ENCODE assay signal across 8 mouse cellular contexts in the genomic region with DNA sequence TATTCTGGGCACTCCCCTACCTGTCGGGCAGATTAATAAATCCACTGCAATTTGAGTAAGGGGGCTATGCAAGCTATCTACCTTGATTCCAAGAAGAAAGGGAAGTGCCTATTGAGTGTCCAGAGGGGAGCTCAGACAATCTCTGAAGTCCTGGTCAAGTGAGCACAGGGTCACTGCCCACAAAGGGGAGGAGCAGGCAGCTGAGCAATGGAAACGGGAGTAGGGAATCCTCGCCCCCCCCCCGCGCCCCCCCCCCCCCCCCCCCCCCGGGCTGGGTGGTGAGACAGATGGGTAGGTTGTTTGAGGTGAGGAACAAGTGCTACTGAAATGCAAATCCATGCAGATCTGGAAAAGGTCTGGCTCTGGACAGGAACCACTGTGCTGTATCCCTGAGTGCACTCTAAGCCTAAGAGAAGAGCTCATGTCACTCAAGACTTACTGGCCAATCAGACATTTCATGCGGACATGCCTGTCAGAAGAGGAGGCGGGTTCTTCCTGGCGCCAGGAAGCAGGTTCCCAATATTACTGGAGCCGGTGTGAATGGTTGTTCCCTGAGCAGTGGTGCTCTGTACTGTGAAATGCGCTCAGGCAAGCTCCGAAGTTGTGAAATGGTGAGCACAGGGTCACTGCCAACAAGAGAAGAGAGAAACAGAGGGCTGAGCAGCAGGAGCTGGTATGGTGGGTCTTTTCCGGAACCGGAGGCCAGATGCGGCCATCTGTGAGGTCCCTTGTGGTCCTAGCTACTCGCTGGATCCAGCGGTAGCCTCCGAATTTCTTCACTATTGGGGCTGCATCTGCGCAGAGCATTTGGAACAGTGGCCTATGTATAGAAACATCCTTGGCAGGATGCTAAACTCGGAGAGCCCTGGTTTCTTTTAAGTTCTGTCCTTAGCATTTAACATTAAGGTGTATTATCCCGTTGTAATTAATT. TPM values are rescaled to one million over a fixed set of nuclear protein-coding genes. Genes with fewer than 3 reads are reported as not detected.
DNase-seq lines count a peak whose midpoint lies in the region; ATAC-seq and TF ChIP-seq lines count a peak whose summit lies in the region.

No protein-coding gene starts in this region.

- no peak overlapping the region for H3K4me2 ChIP-seq in embryonic facial prominence, embryonic 15.5 days (replicated peaks)
- H3K4me2 ChIP-seq in intestine, embryonic 15.5 days (replicated peaks): peak overlapping the region; percentile 55
- H3K4me2 ChIP-seq in limb, embryonic 14.5 days (replicated peaks; ENCODE audit: low read depth, low read length, severe bottlenecking): no peak overlapping the region
- H3K4me2 ChIP-seq in neural tube, embryonic 13.5 days: peak overlapping the region; percentile 38

- H3K9ac ChIP-seq in embryonic facial prominence, embryonic 15.5 days: no peak overlapping the region
- peak overlapping the region; percentile 30; the same call in 1 of the 2 replicates for H3K9ac ChIP-seq in intestine, embryonic 15.5 days
- H3K9ac ChIP-seq in limb, embryonic 14.5 days (ENCODE audit: low read depth, low read length, severe bottlenecking): no peak overlapping the region
- 0 out of 2 replicates have a peak overlapping the region, but pooled peaks have one; percentile 45 for H3K9ac ChIP-seq in neural tube, embryonic 13.5 days

- peak; percentile 12 for DNase-seq in cerebellum, adult 11 months
- DNase-seq in adipocyte (ENCODE audit: low spot score): peak; percentile 70
- peak; percentile 3 for DNase-seq in limb, embryonic 14.5 days (ENCODE audit: low spot score)

- TF ChIP-seq POLR2A in limb, embryonic 14.5 days (IDR thresholded peaks at IDR 0.05; ENCODE audit: borderline replicate concordance, extremely low read depth, insufficient read depth, insufficient read length): no peak

- no peaks in the 10 kb centered on the region for H3K27me3 ChIP-seq in embryonic facial prominence, embryonic 15.5 days
- H3K27me3 ChIP-seq in intestine, embryonic 15.5 days (replicated peaks): no peaks in the 10 kb centered on the region
- H3K27me3 ChIP-seq in limb, embryonic 14.5 days (ENCODE audit: control insufficient read depth, insufficient read depth, low read length): no peaks in the 10 kb centered on the region
- H3K27me3 ChIP-seq in neural tube, embryonic 13.5 days: no peaks in the 10 kb centered on the region

- WGBS in embryonic facial prominence, embryonic 15.5 days: 23% methylated on average over 19 of the region's 21 CpGs
- 20% methylated on average over 19 of the region's 21 CpGs for WGBS in intestine, embryonic 15.5 days
- WGBS in limb, embryonic 14.5 days: 21% methylated on average over 19 of the region's 21 CpGs
- 25% methylated on average over 18 of the region's 21 CpGs for WGBS in neural tube, embryonic 13.5 days

- no peak for ATAC-seq in cerebellum, adult (ENCODE audit: insufficient number of reproducible peaks, low FRiP score, low TSS enrichment)
- ATAC-seq in embryonic facial prominence, embryonic 15.5 days (ENCODE audit: insufficient number of reproducible peaks, low FRiP score, low TSS enrichment, low read depth): no peak
- ATAC-seq in intestine, embryonic 15.5 days: peak; percentile 95
- ATAC-seq in limb, embryonic 14.5 days (ENCODE audit: low FRiP score, low read depth): no peak
- peak; percentile 72 for ATAC-seq in neural tube, embryonic 13.5 days (ENCODE audit: low read depth)
- ATAC-seq in CD4-positive, CD25-positive, alpha-beta regulatory T cell, adult 4 months: no peak

- H3K9me3 ChIP-seq in embryonic facial prominence, embryonic 15.5 days (replicated peaks): no peaks in the 10 kb centered on the region
- H3K9me3 ChIP-seq in intestine, embryonic 15.5 days: no peaks in the 10 kb centered on the region
- peaks cover 4% of the 10 kb centered on the region; the same call in 1 of the 2 replicates for H3K9me3 ChIP-seq in limb, embryonic 14.5 days (ENCODE audit: control insufficient read depth, low read length)
- H3K9me3 ChIP-seq in neural tube, embryonic 13.5 days: peaks cover 7% of the 10 kb centered on the region; the same call in 1 of the 2 replicates

- H3K4me3 ChIP-seq in embryonic facial prominence, embryonic 15.5 days (replicated peaks): peak overlapping the region; percentile 22; the same call in 1 of the 2 replicates
- peak overlapping the region; percentile 38 for H3K4me3 ChIP-seq in intestine, embryonic 15.5 days (replicated peaks)
- peak overlapping the region; percentile 19 for H3K4me3 ChIP-seq in limb, embryonic 14.5 days (replicated peaks; ENCODE audit: low read length)
- H3K4me3 ChIP-seq in neural tube, embryonic 13.5 days: peak overlapping the region; percentile 34

- H3K27ac ChIP-seq in embryonic facial prominence, embryonic 15.5 days (replicated peaks): no peak overlapping the region
- no peak overlapping the region for H3K27ac ChIP-seq in intestine, embryonic 15.5 days
- no peak overlapping the region for H3K27ac ChIP-seq in limb, embryonic 14.5 days (replicated peaks; ENCODE audit: low read depth, low read length)
- no peak overlapping the region for H3K27ac ChIP-seq in neural tube, embryonic 13.5 days (replicated peaks)

- no peaks in the 10 kb centered on the region for H3K36me3 ChIP-seq in embryonic facial prominence, embryonic 15.5 days
- H3K36me3 ChIP-seq in intestine, embryonic 15.5 days: no peaks in the 10 kb centered on the region
- H3K36me3 ChIP-seq in limb, embryonic 14.5 days (ENCODE audit: control insufficient read depth, insufficient read depth, low read length): no peaks in the 10 kb centered on the region
- H3K36me3 ChIP-seq in neural tube, embryonic 13.5 days: no peaks in the 10 kb centered on the region

- no peaks in the 10 kb centered on the region for H3K4me1 ChIP-seq in embryonic facial prominence, embryonic 15.5 days
- H3K4me1 ChIP-seq in intestine, embryonic 15.5 days (replicated peaks): no peaks in the 10 kb centered on the region
- H3K4me1 ChIP-seq in limb, embryonic 14.5 days (ENCODE audit: control insufficient read depth, insufficient read depth, low read length): no peaks in the 10 kb centered on the region
- no peaks in the 10 kb centered on the region for H3K4me1 ChIP-seq in neural tube, embryonic 13.5 days (replicated peaks)

RNA-seq across cellular contexts. Expression of gene Vmn2r17, which starts 47.4 kb away (rescaled TPM):
- polyA plus RNA-seq in embryonic facial prominence, embryonic 15.5 days (2015; fragmentation: Nextera tagmentation; extraction: Ambion mirVana): 0.04 TPM in 1 of 2 replicates, not detected in the other
- not detected in 2 replicates for polyA plus RNA-seq in intestine, embryonic 15.5 days (2015; fragmentation: Nextera tagmentation; extraction: Ambion mirVana)
- not detected in 2 replicates for polyA plus RNA-seq in limb, embryonic 14.5 days (2012; rRNA removed)
- polyA plus RNA-seq in limb, embryonic 14.5 days (2014; fragmentation: Nextera tagmentation; extraction: Ambion mirVana): not detected in 2 replicates
- not detected in 2 replicates for polyA plus RNA-seq in neural tube, embryonic 13.5 days (2015; fragmentation: Nextera tagmentation; extraction: Ambion mirVana)
- polyA plus RNA-seq in CD4-positive, CD25-positive, alpha-beta regulatory T cell, adult 4 months (2017; shearing (Covaris generic)): not detected

Comparison
In these comparisons a context has a peak if more than half of its experiments do, and no peak if none do; other contexts are left out.
1. DNase-seq: peak in every context shown above with its lines; median percentile 70 in adipocyte; 12 in cerebellum, adult 11 months; 3 in limb, embryonic 14.5 days.
2. ATAC-seq: peak in intestine, embryonic 15.5 days (single experiment) and neural tube, embryonic 13.5 days (single experiment); none in cerebellum, adult (single experiment), embryonic facial prominence, embryonic 15.5 days (single experiment), limb, embryonic 14.5 days (single experiment) and CD4-positive, CD25-positive, alpha-beta regulatory T cell, adult 4 months (single experiment).
3. H3K4me2 ChIP-seq: peak in intestine, embryonic 15.5 days (single experiment) and neural tube, embryonic 13.5 days (single experiment); none in embryonic facial prominence, embryonic 15.5 days (single experiment) and limb, embryonic 14.5 days (single experiment).
4. H3K9ac ChIP-seq: peak in intestine, embryonic 15.5 days (single experiment) and neural tube, embryonic 13.5 days (single experiment); none in embryonic facial prominence, embryonic 15.5 days (single experiment) and limb, embryonic 14.5 days (single experiment).
5. Peak in every context shown above with its lines, with median percentiles within 50 percentile points of each other: H3K4me3 ChIP-seq.